Mouse (Mus musculus) neural tube, embryonic 13.5 days (tissue): Measurements from ENCODE around the gene Psmb6. TPM values are rescaled to one million over a fixed set of nuclear protein-coding genes. Genes with fewer than 3 reads are reported as not detected.

ENCODE experiments used
- ATAC-seq: fragments of 200-750 bp; cut with Nextera tagmentation; 2 replicates; pipeline ENCODE4 v1.8.0; 2017; ENCODE audit warnings: low read depth, mild to moderate bottlenecking, moderate TSS enrichment, moderate library complexity
- H3K27ac ChIP-seq: fragments of 300-500 bp; sonication (generic); replicated peaks from 2 replicates; pipeline ENCODE4 v1.5.1; 2015; ENCODE audit warnings: moderate library complexity, mild to moderate bottlenecking, inconsistent platforms
- H3K27me3 ChIP-seq: fragments of 300-500 bp; sonication (generic); 2 replicates; pipeline ENCODE4 v1.6.1; 2015; ENCODE audit warnings: mild to moderate bottlenecking, inconsistent platforms
- H3K36me3 ChIP-seq: fragments of 300-500 bp; sonication (generic); 2 replicates; pipeline ENCODE4 v1.6.1; 2015; ENCODE audit warnings: mild to moderate bottlenecking, inconsistent platforms
- H3K4me1 ChIP-seq: fragments of 300-500 bp; sonication (generic); replicated peaks from 2 replicates; pipeline ENCODE4 v1.6.1; 2015; ENCODE audit warnings: inconsistent platforms
- H3K4me2 ChIP-seq: fragments of 300-500 bp; sonication (generic); 2 replicates; pipeline ENCODE4 v1.6.1; 2015; ENCODE audit warnings: inconsistent platforms, mild to moderate bottlenecking, moderate library complexity
- H3K4me3 ChIP-seq: fragments of 300-500 bp; sonication (generic); 2 replicates; pipeline ENCODE4 v1.5.1; 2015; ENCODE audit warnings: mild to moderate bottlenecking, inconsistent platforms
- H3K9ac ChIP-seq: fragments of 300-500 bp; sonication (generic); 2 replicates; pipeline ENCODE4 v1.6.1; 2015; ENCODE audit warnings: moderate library complexity, mild to moderate bottlenecking, inconsistent platforms
- H3K9me3 ChIP-seq: fragments of 300-500 bp; sonication (generic); 2 replicates; pipeline ENCODE4 v1.6.1; 2016; ENCODE audit warnings: inconsistent platforms
- WGBS: fragments of 180-500 bp; shearing (Covaris S2); methylation state at CpG from one replicate; pipeline ENCODE4 v1.1.7; 2015; 5-methylcytosine and 5-hydroxymethylcytosine counted together
- polyA plus RNA-seq: library from polyadenylated mRNA; unstranded; fragments of >200 nt; fragmentation: Nextera tagmentation; extraction: Ambion mirVana; gene quantifications from 2 replicates; pipeline ENCODE4 v1.2.1, GENCODE M21; 2015

Psmb6 gene
- 814 and 884 TPM in 2 replicates for polyA plus RNA-seq

DNA sequence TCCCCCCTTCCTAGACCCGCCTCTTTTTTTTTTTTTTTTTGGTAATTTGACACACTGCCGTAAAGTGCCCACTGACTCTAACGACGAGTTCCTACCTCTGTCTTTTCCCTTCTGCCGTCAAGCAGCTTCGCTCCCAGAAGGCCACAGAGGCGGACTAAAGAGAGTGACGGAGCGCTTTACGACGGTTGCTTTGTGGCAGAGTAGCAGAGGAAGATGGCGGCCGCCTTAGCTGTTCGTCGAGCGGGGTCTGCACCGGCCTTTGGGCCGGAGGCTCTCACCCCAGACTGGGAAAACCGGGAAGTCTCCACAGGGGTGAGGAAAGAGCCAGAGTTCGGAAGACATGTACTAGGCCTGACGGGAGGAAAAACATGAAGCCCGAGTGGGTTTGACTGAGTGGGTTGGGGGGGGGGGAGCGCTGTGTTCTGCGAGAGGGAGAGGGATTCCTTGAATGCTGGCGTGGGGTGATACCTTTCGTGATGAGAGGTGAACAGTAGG is at the start of gene Psmb6:
TSS of gene Psmb6 (plus strand) at position 184 of the 495 bp plus-strand sequence.
- Histone ChIP-seq H3K9me3 (no peaks in the 10 kb centered on the region), H3K36me3 (peaks cover 30% of the 10 kb centered on the region), H3K4me3 (peak within 1 kb of the TSS; percentile 69), H3K27me3 (no peaks in the 10 kb centered on the region), H3K4me2 (peak within 1 kb of the TSS; percentile 83), H3K4me1 (peaks cover 22% of the 10 kb centered on the region), H3K9ac (peak within 1 kb of the TSS; percentile 87), H3K27ac (peak within 1 kb of the TSS; percentile 68)
- under 1% methylated on average over 25 of the region's 26 CpGs for WGBS
- ATAC-seq: peak; percentile 95

- 59% methylated on average over 2 of the region's 2 CpGs for WGBS
- no peak overlapping the region for H3K4me2 ChIP-seq
- H3K27ac ChIP-seq: no peak overlapping the region
- no peak overlapping the region for H3K4me3 ChIP-seq
- no peaks in the 10 kb centered on the region for H3K4me1 ChIP-seq
- H3K27me3 ChIP-seq: no peaks in the 10 kb centered on the region
- no peak overlapping the region for H3K9ac ChIP-seq
- H3K9me3 ChIP-seq: no peaks in the 10 kb centered on the region
- no peaks in the 10 kb centered on the region for H3K36me3 ChIP-seq
- no peak for ATAC-seq
These were observed 39.7 kb upstream of the Psmb6 start for GRCm38 (mm10) chr11:70485498-70485897.

- Histone ChIP-seq H3K9ac (no peak overlapping the region), H3K27me3 (no peaks in the 10 kb centered on the region), H3K4me3 (no peak overlapping the region), H3K27ac (no peak overlapping the region), H3K36me3 (no peaks in the 10 kb centered on the region), H3K9me3 (no peaks in the 10 kb centered on the region), H3K4me1 (no peaks in the 10 kb centered on the region), H3K4me2 (no peak overlapping the region)
- ATAC-seq: no peak
- 42% methylated on average over 4 of the region's 4 CpGs for WGBS
These were observed 37.4 kb upstream of the Psmb6 start for GRCm38 (mm10) chr11:70487816-70488215.

GRCm38 (mm10) chr11:70489138-70489537 is 36.0 kb upstream of the Psmb6 start:
- Histone ChIP-seq H3K9ac (no peak overlapping the region), H3K4me1 (no peaks in the 10 kb centered on the region), H3K27me3 (no peaks in the 10 kb centered on the region), H3K27ac (no peak overlapping the region), H3K4me2 (no peak overlapping the region), H3K4me3 (no peak overlapping the region), H3K9me3 (no peaks in the 10 kb centered on the region), H3K36me3 (no peaks in the 10 kb centered on the region)
- 78% methylated on average over 3 of the region's 3 CpGs for WGBS
- no peak for ATAC-seq

DNA sequence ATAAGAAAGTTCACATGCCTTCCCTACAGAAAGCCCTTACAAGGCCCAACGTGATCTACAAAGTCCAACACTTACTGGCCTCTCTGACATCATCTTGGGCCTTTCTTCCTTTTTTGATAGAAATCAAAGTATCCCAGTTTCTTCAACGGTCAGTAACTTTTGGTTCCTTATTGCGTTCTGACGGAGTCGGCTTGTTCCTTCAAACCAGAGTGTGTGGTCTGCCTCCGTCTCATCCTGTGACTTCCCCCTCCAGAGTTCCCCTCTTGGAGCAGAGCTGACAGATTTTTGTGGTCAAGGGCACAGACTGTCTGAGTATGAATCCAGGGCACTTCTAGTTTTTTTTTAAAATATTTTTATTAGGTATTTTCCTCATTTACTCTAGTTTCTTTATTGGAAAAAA is 35.5 kb upstream of the Psmb6 start:
- no peaks in the 10 kb centered on the region for H3K36me3 ChIP-seq
- H3K4me3 ChIP-seq: no peak overlapping the region
- H3K4me2 ChIP-seq: no peak overlapping the region
- H3K9me3 ChIP-seq: no peaks in the 10 kb centered on the region
- ATAC-seq: no peak
- H3K27ac ChIP-seq: no peak overlapping the region
- H3K27me3 ChIP-seq: no peaks in the 10 kb centered on the region
- H3K4me1 ChIP-seq: no peaks in the 10 kb centered on the region
- WGBS: 90% methylated on average over 6 of the region's 6 CpGs
- H3K9ac ChIP-seq: no peak overlapping the region

DNA sequence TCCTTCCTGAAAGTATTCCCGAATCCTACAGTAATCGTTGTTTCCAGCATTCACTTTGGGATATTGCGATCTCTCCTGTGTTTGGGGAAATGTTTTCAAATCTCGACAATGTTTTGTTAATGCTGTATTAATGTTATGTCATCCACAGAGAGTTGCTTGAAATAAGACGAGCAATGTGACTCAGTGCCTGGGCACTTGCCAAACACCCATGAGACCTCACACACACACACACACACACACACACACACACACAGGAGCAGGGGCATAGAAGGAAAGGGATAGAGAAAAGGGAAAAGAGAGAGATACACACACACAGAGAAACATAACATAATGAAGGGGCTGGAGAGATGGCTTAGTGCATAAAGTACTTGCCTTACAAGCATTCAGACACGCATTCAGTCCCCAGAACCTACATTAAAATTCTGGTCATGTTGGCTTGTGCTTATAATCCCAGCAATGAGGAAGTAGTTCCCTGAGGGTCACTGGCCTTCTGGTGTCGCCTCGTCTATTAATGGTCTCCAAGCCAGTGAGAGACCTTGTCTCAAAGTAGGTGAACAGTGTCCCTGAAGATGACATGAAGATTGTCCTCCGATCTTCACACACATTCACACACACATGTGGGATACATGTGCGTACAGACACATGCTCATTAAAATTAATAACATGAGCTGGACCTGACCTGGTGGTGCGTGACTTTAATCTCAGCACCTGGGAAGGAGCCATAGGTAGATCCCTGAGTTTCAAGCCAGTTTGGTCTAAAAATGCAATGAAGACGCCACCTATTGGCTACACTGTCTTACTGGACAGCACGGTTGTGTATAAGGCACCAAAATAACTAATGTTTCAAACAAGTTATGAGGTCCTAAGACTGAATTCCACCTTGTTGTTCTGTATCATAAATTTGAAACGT is 25.3 kb upstream of the Psmb6 start:
- no peak overlapping the region for H3K27ac ChIP-seq
- H3K4me3 ChIP-seq: no peak overlapping the region
- no peaks in the 10 kb centered on the region for H3K27me3 ChIP-seq
- no peaks in the 10 kb centered on the region for H3K9me3 ChIP-seq
- 70% methylated on average over 14 of the region's 14 CpGs for WGBS
- H3K4me1 ChIP-seq: no peaks in the 10 kb centered on the region
- H3K36me3 ChIP-seq: no peaks in the 10 kb centered on the region
- ATAC-seq: no peak
- no peak overlapping the region for H3K4me2 ChIP-seq
- H3K9ac ChIP-seq: no peak overlapping the region

DNA sequence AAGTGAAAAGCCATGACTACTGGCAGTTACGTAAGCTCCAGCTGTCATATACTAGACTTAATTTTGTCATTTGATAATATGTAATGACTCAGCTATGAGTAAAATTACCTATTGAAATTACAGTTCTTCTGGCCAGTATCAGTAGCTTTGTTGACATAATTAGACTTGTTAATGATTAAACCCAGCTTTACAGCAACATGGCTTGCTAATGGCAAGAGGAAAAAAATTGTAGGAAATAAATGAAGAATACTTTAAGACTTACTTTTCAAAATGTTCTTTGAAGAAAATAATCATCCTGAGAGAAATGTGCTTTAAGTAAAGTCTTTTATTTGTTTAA is 24.7 kb upstream of the Psmb6 start:
- no peak overlapping the region for H3K9ac ChIP-seq
- no peaks in the 10 kb centered on the region for H3K4me1 ChIP-seq
- H3K27me3 ChIP-seq: no peaks in the 10 kb centered on the region
- H3K36me3 ChIP-seq: no peaks in the 10 kb centered on the region
- 98% methylated on average over 1 of the region's 1 CpGs for WGBS
- H3K4me2 ChIP-seq: no peak overlapping the region
- no peak overlapping the region for H3K4me3 ChIP-seq
- ATAC-seq: no peak
- no peak overlapping the region for H3K27ac ChIP-seq
- H3K9me3 ChIP-seq: no peaks in the 10 kb centered on the region

DNA sequence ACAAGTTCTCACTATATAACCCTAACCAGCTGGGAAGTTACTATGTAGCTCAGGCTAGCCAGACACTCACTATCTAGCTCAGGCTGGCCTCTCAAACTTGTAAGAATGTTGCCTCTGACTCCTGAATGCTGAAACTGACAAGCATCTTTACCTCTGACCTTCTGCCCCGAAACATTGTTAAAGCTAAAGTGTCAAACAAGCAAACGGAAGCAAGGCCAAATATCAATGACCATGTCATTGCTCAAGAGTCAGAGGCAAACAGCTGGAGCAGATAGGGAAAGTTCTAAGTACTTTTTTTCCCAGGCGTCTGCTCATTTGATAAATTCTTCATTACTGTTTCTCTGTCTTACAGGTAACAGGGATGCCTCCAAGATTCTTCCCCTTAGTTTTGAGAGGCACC is 23.1 kb upstream of the Psmb6 start:
- H3K4me1 ChIP-seq: no peaks in the 10 kb centered on the region
- ATAC-seq: no peak
- 74% methylated on average over 3 of the region's 3 CpGs for WGBS

GRCm38 (mm10) chr11:70504970-70505369 is 20.2 kb upstream of the Psmb6 start, which contains the start of gene Tm4sf5:
Gene Tm4sf5, plus strand, starts transcription at chr11:70505244.
- Histone ChIP-seq H3K9ac (no peak within 1 kb of the TSS), H3K4me3 (no peak within 1 kb of the TSS), H3K9me3 (no peaks in the 10 kb centered on the region), H3K4me2 (no peak within 1 kb of the TSS), H3K4me1 (peaks cover 5% of the 10 kb centered on the region; the same call in 1 of the 2 replicates), H3K36me3 (no peaks in the 10 kb centered on the region), H3K27ac (no peak within 1 kb of the TSS), H3K27me3 (0 out of 2 replicates have a peak, but pooled peaks cover 5% of the 10 kb centered on the region)
- no peak for ATAC-seq
- WGBS: 86% methylated on average over 9 of the region's 9 CpGs

More for the DNA sequence above, 23.1 kb upstream of the Psmb6 start:
- H3K36me3 ChIP-seq: no peaks in the 10 kb centered on the region
- H3K9ac ChIP-seq: no peak overlapping the region
- no peak overlapping the region for H3K4me2 ChIP-seq
- no peak overlapping the region for H3K27ac ChIP-seq
- H3K4me3 ChIP-seq: no peak overlapping the region
- no peaks in the 10 kb centered on the region for H3K9me3 ChIP-seq
- H3K27me3 ChIP-seq: no peaks in the 10 kb centered on the region

DNA sequence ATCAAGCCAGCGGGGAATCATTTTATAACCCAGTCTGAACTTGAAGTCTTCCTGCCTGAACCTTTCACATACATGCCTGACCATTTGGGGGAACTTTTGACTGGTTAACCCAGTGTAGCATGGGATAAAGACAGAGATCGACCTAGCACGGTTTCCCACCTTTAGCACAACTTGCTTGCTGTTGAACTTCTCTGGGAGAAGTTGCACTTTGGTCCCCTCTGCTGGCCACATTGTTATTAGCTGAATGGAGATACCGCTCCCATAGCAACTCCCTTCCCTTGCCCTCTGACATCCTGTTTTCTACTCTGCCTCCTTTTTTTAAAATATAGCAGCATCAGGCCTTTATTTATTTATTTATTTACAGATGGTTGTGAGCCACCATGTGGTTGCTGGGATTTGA is 18.8 kb upstream of the Psmb6 start:
- H3K9ac ChIP-seq: no peak overlapping the region
- no peak overlapping the region for H3K4me2 ChIP-seq
- H3K9me3 ChIP-seq: no peaks in the 10 kb centered on the region
- 37% methylated on average over 4 of the region's 4 CpGs for WGBS
- ATAC-seq: no peak
- no peak overlapping the region for H3K4me3 ChIP-seq
- 0 out of 2 replicates have a peak, but pooled peaks cover 5% of the 10 kb centered on the region for H3K27me3 ChIP-seq
- no peaks in the 10 kb centered on the region for H3K36me3 ChIP-seq
- no peak overlapping the region for H3K27ac ChIP-seq
- H3K4me1 ChIP-seq: peaks cover 6% of the 10 kb centered on the region; the same call in 1 of the 2 replicates

GRCm38 (mm10) chr11:70506962-70507515 is 18.1 kb upstream of the Psmb6 start:
- H3K4me2 ChIP-seq: no peak overlapping the region
- no peak overlapping the region for H3K27ac ChIP-seq
- H3K27me3 ChIP-seq: 0 out of 2 replicates have a peak, but pooled peaks cover 5% of the 10 kb centered on the region
- no peaks in the 10 kb centered on the region for H3K9me3 ChIP-seq
- no peak for ATAC-seq
- 77% methylated on average over 7 of the region's 7 CpGs for WGBS
- H3K4me3 ChIP-seq: no peak overlapping the region
- H3K36me3 ChIP-seq: no peaks in the 10 kb centered on the region
- no peak overlapping the region for H3K9ac ChIP-seq
- H3K4me1 ChIP-seq: peaks cover 6% of the 10 kb centered on the region; the same call in 1 of the 2 replicates
